Mouse (Mus musculus) midbrain, embryonic 10.5 days (tissue): ENCODE results near the gene Camk2g. TPM values are rescaled to one million over a fixed set of nuclear protein-coding genes. Genes with fewer than 3 reads are reported as not detected.

Experiments
- DNase-seq: peaks from one replicate; pipeline ENCODE4 v3.0.0-alpha.2; 2017; ENCODE audit warnings: low spot score
- H3K27ac ChIP-seq: fragments of 300-500 bp; sonication (generic); replicated peaks from 2 replicates; pipeline ENCODE4 v1.5.1; 2016; ENCODE audit warnings: mild to moderate bottlenecking
- H3K27me3 ChIP-seq: fragments of 300-500 bp; sonication (generic); 2 replicates; pipeline ENCODE4 v1.6.1; 2016; ENCODE audit warnings: low read depth, mild to moderate bottlenecking; ENCODE audit not compliant: poor library complexity, severe bottlenecking
- H3K36me3 ChIP-seq: fragments of 300-500 bp; sonication (generic); 2 replicates; pipeline ENCODE4 v1.6.1; 2016; ENCODE audit warnings: mild to moderate bottlenecking, moderate library complexity
- H3K4me1 ChIP-seq: fragments of 300-500 bp; sonication (generic); 2 replicates; pipeline ENCODE4 v1.6.1; 2016
- H3K4me3 ChIP-seq: fragments of 300-500 bp; sonication (generic); 2 replicates; pipeline ENCODE4 v1.5.1; 2016; ENCODE audit warnings: mild to moderate bottlenecking, moderate library complexity
- H3K9me3 ChIP-seq: fragments of 300-500 bp; sonication (generic); replicated peaks from 2 replicates; pipeline ENCODE4 v1.6.1; 2016; ENCODE audit warnings: mild to moderate bottlenecking
- WGBS: fragments of 180-500 bp; shearing (Covaris S2); methylation state at CpG from one replicate; pipeline ENCODE4 v1.1.7; 2016; 5-methylcytosine and 5-hydroxymethylcytosine counted together
- polyA plus RNA-seq: library from polyadenylated mRNA; unstranded; fragments of >200 nt; fragmentation: Nextera tagmentation; extraction: Ambion mirVana; gene quantifications from 2 replicates; pipeline ENCODE4 v1.2.1, GENCODE M21; 2016

Camk2g gene
- polyA plus RNA-seq, 1 experiment from 2014 or later = 41.8 TPM

GRCm38 (mm10) chr14:20827491-20827890, 33.6 kb upstream of the Camk2g start:
- H3K36me3 ChIP-seq = no peaks in the 10 kb centered on the region
- DNase-seq = no peak
- no peak overlapping the region for H3K27ac ChIP-seq
- H3K9me3 ChIP-seq = no peaks in the 10 kb centered on the region
- no peak overlapping the region for H3K4me3 ChIP-seq
- no peaks in the 10 kb centered on the region for H3K27me3 ChIP-seq
- 92% methylated on average over 5 of the region's 5 CpGs for WGBS
- no peaks in the 10 kb centered on the region for H3K4me1 ChIP-seq

GRCm38 (mm10) chr14:20827061-20827460, 33.2 kb upstream of the Camk2g start:
- no peaks in the 10 kb centered on the region for H3K27me3 ChIP-seq
- DNase-seq = no peak
- no peaks in the 10 kb centered on the region for H3K36me3 ChIP-seq
- no peaks in the 10 kb centered on the region for H3K4me1 ChIP-seq
- 83% methylated on average over 8 of the region's 8 CpGs for WGBS
- H3K4me3 ChIP-seq = no peak overlapping the region
- H3K9me3 ChIP-seq = no peaks in the 10 kb centered on the region
- H3K27ac ChIP-seq = no peak overlapping the region

GRCm38 (mm10) chr14:20825516-20825915, 31.6 kb upstream of the Camk2g start:
- no peak for DNase-seq
- no peaks in the 10 kb centered on the region for H3K4me1 ChIP-seq
- no peaks in the 10 kb centered on the region for H3K27me3 ChIP-seq
- no peaks in the 10 kb centered on the region for H3K36me3 ChIP-seq
- H3K9me3 ChIP-seq = no peaks in the 10 kb centered on the region
- H3K27ac ChIP-seq = no peak overlapping the region
- H3K4me3 ChIP-seq = no peak overlapping the region
- 91% methylated on average over 2 of the region's 2 CpGs for WGBS

- no peak overlapping the region for H3K4me3 ChIP-seq
- no peaks in the 10 kb centered on the region for H3K27me3 ChIP-seq
- H3K27ac ChIP-seq = no peak overlapping the region
- 70% methylated on average over 1 of the region's 1 CpGs for WGBS
- no peaks in the 10 kb centered on the region for H3K9me3 ChIP-seq
- DNase-seq = no peak
- H3K4me1 ChIP-seq = no peaks in the 10 kb centered on the region
- no peaks in the 10 kb centered on the region for H3K36me3 ChIP-seq
Observed at GRCm38 (mm10) chr14:20824517-20824916, 30.6 kb upstream of the Camk2g start.

- H3K9me3 ChIP-seq = no peaks in the 10 kb centered on the region; the same call in 1 of the 2 replicates
- DNase-seq = no peak
- WGBS = 88% methylated on average over 3 of the region's 3 CpGs
- H3K27me3 ChIP-seq = no peaks in the 10 kb centered on the region
- no peaks in the 10 kb centered on the region for H3K36me3 ChIP-seq
- no peak overlapping the region for H3K4me3 ChIP-seq
- H3K4me1 ChIP-seq = no peaks in the 10 kb centered on the region
- H3K27ac ChIP-seq = no peak overlapping the region
Observed at GRCm38 (mm10) chr14:20815448-20815847, 21.6 kb upstream of the Camk2g start.

- Histone ChIP-seq H3K4me1 (no peaks in the 10 kb centered on the region), H3K9me3 (no peaks in the 10 kb centered on the region; the same call in 1 of the 2 replicates), H3K27me3 (no peaks in the 10 kb centered on the region), H3K36me3 (no peaks in the 10 kb centered on the region), H3K4me3 (no peak overlapping the region), H3K27ac (no peak overlapping the region)
- 84% methylated on average over 7 of the region's 7 CpGs for WGBS
- no peak for DNase-seq
Observed at GRCm38 (mm10) chr14:20811779-20812406, 18.0 kb upstream of the Camk2g start.

GRCm38 (mm10) chr14:20811236-20811635, 17.3 kb upstream of the Camk2g start:
- H3K27ac ChIP-seq = no peak overlapping the region
- H3K9me3 ChIP-seq = no peaks in the 10 kb centered on the region
- 91% methylated on average over 8 of the region's 8 CpGs for WGBS
- H3K36me3 ChIP-seq = no peaks in the 10 kb centered on the region
- DNase-seq = no peak
- H3K27me3 ChIP-seq = no peaks in the 10 kb centered on the region
- no peaks in the 10 kb centered on the region for H3K4me1 ChIP-seq
- H3K4me3 ChIP-seq = no peak overlapping the region

GRCm38 (mm10) chr14:20809820-20810219, 15.9 kb upstream of the Camk2g start:
- DNase-seq = no peak
- 0 out of 2 replicates have a peak, but pooled peaks cover 4% of the 10 kb centered on the region for H3K4me1 ChIP-seq
- no peaks in the 10 kb centered on the region for H3K27me3 ChIP-seq
- no peaks in the 10 kb centered on the region for H3K36me3 ChIP-seq
- no peak overlapping the region for H3K4me3 ChIP-seq
- H3K27ac ChIP-seq = no peak overlapping the region
- H3K9me3 ChIP-seq = no peaks in the 10 kb centered on the region

- no peaks in the 10 kb centered on the region for H3K27me3 ChIP-seq
- WGBS = 84% methylated on average over 4 of the region's 4 CpGs
- no peak overlapping the region for H3K27ac ChIP-seq
- no peak overlapping the region for H3K4me3 ChIP-seq
- no peak for DNase-seq
- no peaks in the 10 kb centered on the region for H3K9me3 ChIP-seq
- no peaks in the 10 kb centered on the region for H3K36me3 ChIP-seq
- H3K4me1 ChIP-seq = 0 out of 2 replicates have a peak, but pooled peaks cover 4% of the 10 kb centered on the region
Observed at GRCm38 (mm10) chr14:20809349-20809748, 15.5 kb upstream of the Camk2g start.

GRCm38 (mm10) chr14:20806116-20806840, 12.4 kb upstream of the Camk2g start:
- no peaks in the 10 kb centered on the region for H3K27me3 ChIP-seq
- WGBS = 88% methylated on average over 14 of the region's 14 CpGs
- H3K27ac ChIP-seq = no peak overlapping the region
- no peaks in the 10 kb centered on the region for H3K9me3 ChIP-seq
- H3K36me3 ChIP-seq = no peaks in the 10 kb centered on the region
- H3K4me1 ChIP-seq = 0 out of 2 replicates have a peak, but pooled peaks cover 4% of the 10 kb centered on the region
- H3K4me3 ChIP-seq = no peak overlapping the region
- DNase-seq = no peak

GRCm38 (mm10) chr14:20804964-20805672, 11.2 kb upstream of the Camk2g start:
- H3K36me3 ChIP-seq = no peaks in the 10 kb centered on the region
- no peak overlapping the region for H3K4me3 ChIP-seq
- 0 out of 2 replicates have a peak, but pooled peaks cover 4% of the 10 kb centered on the region for H3K4me1 ChIP-seq
- WGBS = 87% methylated on average over 9 of the region's 9 CpGs
- H3K9me3 ChIP-seq = no peaks in the 10 kb centered on the region
- DNase-seq = no peak
- no peaks in the 10 kb centered on the region for H3K27me3 ChIP-seq
- no peak overlapping the region for H3K27ac ChIP-seq

- no peak for DNase-seq
- no peak overlapping the region for H3K4me3 ChIP-seq
- whole genome bisulfite sequencing = 81% methylated on average over 5 of the region's 5 CpGs
Observed at GRCm38 (mm10) chr14:20804481-20804880, 10.6 kb upstream of the Camk2g start.

GRCm38 (mm10) chr14:20803606-20803938, 9.7 kb upstream of the Camk2g start:
- Histone ChIP-seq H3K27me3 (no peaks in the 10 kb centered on the region), H3K36me3 (no peaks in the 10 kb centered on the region), H3K9me3 (no peaks in the 10 kb centered on the region), H3K4me1 (peaks cover 4% of the 10 kb centered on the region; the same call in 1 of the 2 replicates), H3K27ac (no peak overlapping the region), H3K4me3 (no peak overlapping the region)
- WGBS = 6% methylated on average over 7 of the region's 7 CpGs
- DNase-seq = peak; percentile 74

More at GRCm38 (mm10) chr14:20804481-20804880, 10.6 kb upstream of the Camk2g start:
- Histone ChIP-seq H3K36me3 (no peaks in the 10 kb centered on the region), H3K4me1 (0 out of 2 replicates have a peak, but pooled peaks cover 4% of the 10 kb centered on the region), H3K27me3 (no peaks in the 10 kb centered on the region), H3K9me3 (no peaks in the 10 kb centered on the region), H3K27ac (no peak overlapping the region)
